Mouse (Mus musculus) heart, embryonic 10.5 days (tissue): ENCODE data around the gene Magix. TPM values are rescaled to one million over a fixed set of nuclear protein-coding genes. Genes with fewer than 3 reads are reported as not detected.
A peak's percentile ranks its signal among the peaks of the same experiment; 100 is the strongest.
"Not testable (repeated sequence)": the region's sequence is repeated elsewhere in the genome, so short reads cannot be mapped to it uniquely, and the experiment has no call there.

Experiments used
- DNase-seq: peaks from one replicate; pipeline ENCODE4 v3.0.0-alpha.2; 2017; ENCODE audit warnings: low spot score
- H3K27ac ChIP-seq: fragments of 300-500 bp; sonication (generic); 2 replicates; pipeline ENCODE4 v1.5.1; 2016; ENCODE audit warnings: mild to moderate bottlenecking
- H3K27me3 ChIP-seq: fragments of 300-500 bp; sonication (generic); 2 replicates; pipeline ENCODE4 v1.6.1; 2016; ENCODE audit warnings: mild to moderate bottlenecking; ENCODE audit not compliant: poor library complexity, insufficient read depth, severe bottlenecking
- H3K36me3 ChIP-seq: fragments of 300-500 bp; sonication (generic); 2 replicates; pipeline ENCODE4 v1.6.1; 2016; ENCODE audit warnings: mild to moderate bottlenecking, moderate library complexity
- H3K4me1 ChIP-seq: fragments of 300-500 bp; sonication (generic); 2 replicates; pipeline ENCODE4 v1.6.1; 2016; ENCODE audit warnings: mild to moderate bottlenecking
- H3K4me3 ChIP-seq: fragments of 300-500 bp; sonication (generic); 2 replicates; pipeline ENCODE4 v1.5.1; 2016; ENCODE audit warnings: mild to moderate bottlenecking, moderate library complexity
- H3K9me3 ChIP-seq: fragments of 300-500 bp; sonication (generic); 2 replicates; pipeline ENCODE4 v1.6.1; 2016; ENCODE audit warnings: mild to moderate bottlenecking, moderate library complexity
- WGBS: fragments of 180-500 bp; shearing (Covaris S2); methylation state at CpG from one replicate; pipeline ENCODE4 v1.1.7; 2016; 5-methylcytosine and 5-hydroxymethylcytosine counted together
- polyA plus RNA-seq: library from polyadenylated mRNA; unstranded; fragments of >200 nt; fragmentation: Nextera tagmentation; extraction: Ambion mirVana; gene quantifications from 2 replicates; pipeline ENCODE4 v1.2.1, GENCODE M21; 2016

The Magix gene
- 0.05 and 0.06 TPM in 2 replicates for polyA plus RNA-seq

DNA sequence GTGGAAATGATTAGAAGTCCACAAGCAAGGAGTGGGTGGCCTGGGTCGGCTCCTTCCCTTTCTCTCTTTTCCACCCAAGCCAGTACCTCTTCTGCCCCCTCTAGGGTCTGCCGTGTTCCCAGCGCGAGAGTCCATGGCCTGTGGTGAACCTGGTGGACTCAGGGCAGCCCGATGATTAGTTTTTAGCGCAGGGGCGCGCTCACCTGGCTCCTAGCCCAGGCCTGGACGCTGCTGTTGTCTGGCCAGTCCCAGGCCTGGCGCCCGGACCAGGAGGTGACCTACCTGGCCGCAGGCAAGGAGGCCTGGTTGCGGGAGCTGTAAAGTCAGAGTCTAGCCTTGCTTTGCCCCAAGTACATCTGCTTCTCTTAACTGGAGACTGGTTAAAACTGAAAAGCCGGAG lies at the start of gene Magix:
TSS of gene Magix (minus strand) at position 388 of the 400 bp plus-strand sequence.
- H3K27ac ChIP-seq, result no peak within 1 kb of the TSS
- H3K4me3 ChIP-seq, result peak within 1 kb of the TSS; percentile 47
- DNase-seq, result no peak
- no peaks in the 10 kb centered on the region for H3K27me3 ChIP-seq
- no peaks in the 10 kb centered on the region for H3K36me3 ChIP-seq
- H3K9me3 ChIP-seq, result no peaks in the 10 kb centered on the region
- no peaks in the 10 kb centered on the region for H3K4me1 ChIP-seq
- 58% methylated on average over 14 of the region's 14 CpGs for WGBS

DNA sequence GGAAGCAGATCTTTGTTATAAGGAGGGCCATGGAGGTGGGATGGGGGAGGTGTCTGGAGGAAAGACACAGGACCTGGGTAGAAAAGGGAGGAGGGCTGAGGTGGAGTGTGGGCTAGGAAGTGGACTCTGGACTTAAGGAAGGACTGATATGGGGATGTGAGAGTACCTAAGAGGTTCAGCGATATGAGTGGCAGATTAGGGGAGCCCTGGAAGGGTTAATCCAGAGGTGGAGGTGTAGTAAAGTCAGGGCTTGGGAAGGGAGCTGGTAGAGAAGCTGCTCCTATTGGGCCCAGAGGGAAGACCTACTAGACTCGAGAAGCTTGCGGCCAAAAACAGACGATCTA lies 47.8 kb upstream of the Magix start:
- 31% methylated on average over 4 of the region's 4 CpGs for WGBS
- Histone ChIP-seq H3K9me3 (no peaks in the 10 kb centered on the region), H3K27ac (peak overlapping the region; percentile 77), H3K36me3 (peaks cover 28% of the 10 kb centered on the region), H3K4me1 (0 out of 2 replicates have a peak, but pooled peaks cover 5% of the 10 kb centered on the region), H3K4me3 (peak overlapping the region; percentile 59), H3K27me3 (no peaks in the 10 kb centered on the region)
- no peak for DNase-seq

DNA sequence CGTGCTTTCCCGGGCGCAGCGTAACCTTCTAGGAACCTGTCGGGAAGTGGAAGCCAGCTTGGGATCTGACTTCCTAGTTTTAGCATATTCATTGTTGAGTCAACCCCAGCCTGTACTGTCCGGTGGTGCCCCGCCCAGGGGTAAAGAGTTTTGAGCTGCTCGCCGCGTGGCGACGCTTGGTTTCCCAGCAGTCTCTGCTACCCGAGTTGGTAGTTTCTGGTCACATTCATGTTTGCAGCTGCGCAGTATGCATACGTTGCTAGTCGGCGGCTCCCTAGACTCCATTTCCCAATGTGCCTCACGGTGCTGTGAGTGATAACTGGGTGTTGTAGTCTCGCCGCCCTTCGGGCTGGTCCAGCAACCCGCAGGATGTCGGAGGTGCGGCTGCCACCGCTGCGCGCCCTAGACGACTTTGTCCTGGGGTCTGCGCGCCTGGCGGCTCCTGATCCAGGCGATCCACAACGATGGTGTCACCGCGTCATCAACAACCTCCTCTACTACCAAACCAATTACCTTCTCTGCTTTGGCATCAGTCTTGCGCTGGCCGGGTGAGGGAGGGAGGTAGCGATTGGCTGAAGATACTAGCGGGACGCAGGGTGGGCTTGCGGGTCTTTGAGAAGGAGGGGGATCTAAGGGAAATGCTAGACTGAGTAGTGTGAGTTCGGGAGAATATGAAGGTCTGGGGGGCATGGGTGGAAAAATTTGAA lies 47.3 kb upstream of the Magix start, which contains the start of gene Praf2:
TSS of gene Praf2 (plus strand) at position 225 of the 707 bp plus-strand sequence.
- Histone ChIP-seq H3K4me3 (peak within 1 kb of the TSS; percentile 59), H3K36me3 (peaks cover 29% of the 10 kb centered on the region), H3K27me3 (no peaks in the 10 kb centered on the region), H3K9me3 (no peaks in the 10 kb centered on the region), H3K4me1 (0 out of 2 replicates have a peak, but pooled peaks cover 5% of the 10 kb centered on the region), H3K27ac (peak within 1 kb of the TSS; percentile 77)
- DNase-seq, result peak; percentile 95
- WGBS, result 13% methylated on average over 42 of the region's 42 CpGs

DNA sequence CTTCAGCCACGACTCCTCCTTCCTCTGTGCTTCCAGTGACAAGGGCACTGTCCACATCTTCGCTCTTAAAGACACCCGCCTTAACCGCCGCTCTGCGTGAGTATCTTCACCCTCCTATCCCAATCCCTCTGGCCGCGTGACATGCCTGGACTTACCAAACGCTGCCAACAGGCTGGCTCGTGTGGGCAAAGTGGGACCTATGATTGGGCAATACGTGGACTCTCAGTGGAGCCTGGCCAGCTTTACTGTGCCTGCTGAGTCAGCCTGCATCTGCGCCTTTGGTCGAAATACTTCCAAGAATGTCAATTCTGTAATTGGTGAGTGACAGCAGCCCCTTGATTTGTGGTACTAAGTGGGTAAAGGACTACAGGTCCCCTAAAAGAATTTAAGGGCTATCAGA lies 46.1 kb upstream of the Magix start:
- Histone ChIP-seq H3K4me1 (peaks cover 7% of the 10 kb centered on the region; the same call in 1 of the 2 replicates), H3K4me3 (no peak overlapping the region), H3K36me3 (peaks cover 29% of the 10 kb centered on the region), H3K9me3 (no peaks in the 10 kb centered on the region), H3K27me3 (no peaks in the 10 kb centered on the region), H3K27ac (no peak overlapping the region)
- no peak for DNase-seq
- 84% methylated on average over 13 of the region's 13 CpGs for WGBS

DNA sequence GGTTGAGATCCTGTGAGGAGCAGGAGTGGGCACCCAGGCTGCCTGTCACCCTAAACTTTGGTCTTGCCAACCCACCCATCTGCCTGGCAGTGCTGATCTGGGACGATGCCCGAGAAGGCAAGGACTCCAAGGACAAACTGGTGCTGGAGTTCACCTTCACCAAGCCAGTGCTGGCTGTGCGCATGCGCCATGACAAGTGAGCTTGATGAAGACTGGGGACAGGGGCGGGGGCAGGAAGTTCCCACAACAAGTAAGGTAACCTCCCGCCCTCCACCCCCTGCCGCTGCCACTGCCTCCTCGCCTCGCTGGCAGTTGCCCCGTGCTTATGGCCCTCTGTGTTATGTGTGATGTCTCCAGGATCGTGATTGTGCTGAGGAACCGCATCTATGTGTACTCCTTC lies 44.8 kb upstream of the Magix start:
- no peak overlapping the region for H3K4me3 ChIP-seq
- 84% methylated on average over 12 of the region's 12 CpGs for WGBS
- no peak overlapping the region for H3K27ac ChIP-seq
- no peak for DNase-seq
- no peaks in the 10 kb centered on the region for H3K9me3 ChIP-seq
- H3K36me3 ChIP-seq, result peaks cover 29% of the 10 kb centered on the region
- H3K4me1 ChIP-seq, result peaks cover 7% of the 10 kb centered on the region; the same call in 1 of the 2 replicates
- no peaks in the 10 kb centered on the region for H3K27me3 ChIP-seq

DNA sequence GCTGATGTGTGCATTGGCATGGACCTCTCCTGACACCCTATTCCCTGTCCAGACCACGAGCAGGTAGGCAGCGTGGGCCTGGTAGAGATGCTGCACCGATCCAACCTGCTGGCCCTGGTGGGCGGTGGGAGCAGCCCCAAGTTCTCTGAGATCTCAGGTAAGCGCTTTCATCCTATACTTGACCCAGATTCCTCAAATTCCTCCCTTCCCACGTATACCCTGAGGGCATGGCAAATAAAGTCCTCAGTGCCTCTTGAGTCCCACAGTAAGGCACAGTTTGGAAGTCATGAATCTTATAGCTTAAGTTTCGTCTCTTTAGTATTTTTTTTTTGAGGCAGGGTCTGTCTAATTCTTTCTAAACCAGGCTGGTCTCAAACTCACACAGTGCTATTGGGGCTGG lies 43.1 kb upstream of the Magix start:
- peaks cover 29% of the 10 kb centered on the region for H3K36me3 ChIP-seq
- 79% methylated on average over 7 of the region's 7 CpGs for WGBS
- no peaks in the 10 kb centered on the region for H3K27me3 ChIP-seq
- no peaks in the 10 kb centered on the region for H3K9me3 ChIP-seq
- DNase-seq, result no peak
- peaks cover 6% of the 10 kb centered on the region; the same call in 1 of the 2 replicates for H3K4me1 ChIP-seq
- H3K4me3 ChIP-seq, result no peak overlapping the region
- H3K27ac ChIP-seq, result no peak overlapping the region

DNA sequence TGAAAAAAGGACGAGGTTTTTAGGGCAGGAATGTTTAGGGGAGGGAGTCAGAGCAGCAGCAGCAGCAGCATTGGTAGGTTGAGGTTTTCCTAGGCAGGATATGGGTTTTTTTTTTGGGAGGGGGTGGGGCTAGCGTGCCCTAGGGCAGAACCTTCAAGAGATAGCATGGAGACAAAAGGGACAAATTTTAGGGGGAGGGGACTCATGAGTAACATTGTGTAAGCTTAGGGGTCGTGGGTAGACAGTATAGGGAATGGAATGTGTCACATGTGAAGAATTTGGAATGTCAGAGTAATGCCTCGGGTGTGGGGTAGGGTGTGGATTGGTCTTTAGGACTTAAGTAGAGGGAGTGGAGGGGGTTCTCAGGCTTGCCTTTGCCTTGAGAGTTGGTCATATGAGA lies 41.6 kb upstream of the Magix start:
- no peaks in the 10 kb centered on the region for H3K27me3 ChIP-seq
- 22% methylated on average over 4 of the region's 4 CpGs for WGBS
- peaks cover 3% of the 10 kb centered on the region; the same call in 1 of the 2 replicates for H3K4me1 ChIP-seq
- peak overlapping the region; percentile 70 for H3K4me3 ChIP-seq
- no peaks in the 10 kb centered on the region for H3K9me3 ChIP-seq
- H3K36me3 ChIP-seq, result peaks cover 29% of the 10 kb centered on the region
- 0 out of 2 replicates have a peak overlapping the region, but pooled peaks have one; percentile 93 for H3K27ac ChIP-seq
- DNase-seq, result no peak

DNA sequence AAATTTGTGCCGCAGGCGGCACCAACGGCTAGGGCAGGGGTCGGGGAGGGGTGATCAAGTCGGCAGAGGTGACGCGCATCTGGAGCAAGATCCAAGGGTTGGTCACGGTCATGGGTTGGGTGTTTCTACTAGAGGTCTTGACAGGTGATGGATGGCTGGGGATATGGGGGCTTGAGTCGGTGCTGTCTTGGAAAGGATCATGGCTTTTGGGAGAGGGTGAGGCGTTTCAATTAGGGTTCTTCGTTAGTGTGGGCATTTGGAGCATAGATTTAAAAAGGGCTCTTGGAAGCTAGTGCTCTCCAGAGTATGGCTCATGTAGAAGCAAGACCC lies 41.2 kb upstream of the Magix start:
- Histone ChIP-seq H3K27me3 (no peaks in the 10 kb centered on the region), H3K9me3 (no peaks in the 10 kb centered on the region), H3K27ac (peak overlapping the region; percentile 93), H3K36me3 (peaks cover 29% of the 10 kb centered on the region), H3K4me1 (peaks cover 3% of the 10 kb centered on the region; the same call in 1 of the 2 replicates), H3K4me3 (peak overlapping the region; percentile 70)
- WGBS, result 18% methylated on average over 11 of the region's 11 CpGs
- DNase-seq, result no peak

DNA sequence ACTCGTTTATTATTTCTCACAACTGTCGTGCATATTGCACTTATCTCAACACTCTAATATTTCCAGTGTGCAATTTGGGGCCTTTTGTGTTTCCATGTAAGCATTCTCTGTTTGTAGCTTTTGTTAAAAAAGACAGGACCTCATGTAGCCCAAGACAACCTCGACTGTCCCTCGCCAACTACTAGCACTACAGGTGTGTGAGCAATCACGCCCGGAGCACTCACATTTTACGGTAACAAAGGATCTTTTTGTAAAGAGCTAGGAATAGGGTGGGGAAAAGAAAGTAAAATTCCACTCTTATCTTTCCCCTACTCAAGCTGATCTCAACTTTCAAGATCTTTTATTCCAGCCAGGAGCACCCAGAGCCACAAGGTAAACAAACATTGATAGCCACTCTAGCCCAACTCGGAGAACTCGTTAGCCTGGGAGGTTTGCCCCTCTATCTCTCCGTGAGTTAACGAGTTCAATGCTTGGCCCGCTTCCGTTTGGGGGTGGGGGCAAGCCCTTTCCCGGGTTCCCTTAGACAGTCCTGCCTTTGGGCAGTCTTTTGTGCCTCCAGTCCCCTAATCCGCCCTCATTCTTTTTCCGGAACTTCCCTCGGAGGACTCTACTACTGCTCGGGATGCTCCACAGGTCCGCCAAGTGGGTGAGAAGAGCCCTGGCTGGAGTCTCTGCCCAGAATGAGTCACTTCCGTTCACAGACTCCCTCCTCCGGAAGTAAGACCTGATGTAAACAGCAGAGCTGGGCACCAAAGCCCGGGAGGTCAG lies 40.6 kb upstream of the Magix start, which contains the start of gene Gm45208:
TSS of gene Gm45208 (plus strand) at position 732 of the 768 bp plus-strand sequence.
- H3K36me3 ChIP-seq, result peaks cover 23% of the 10 kb centered on the region
- peak within 1 kb of the TSS; percentile 70 for H3K4me3 ChIP-seq
- H3K4me1 ChIP-seq, result peaks cover 3% of the 10 kb centered on the region; the same call in 1 of the 2 replicates
- DNase-seq, result peak; percentile 89
- no peaks in the 10 kb centered on the region for H3K9me3 ChIP-seq
- no peaks in the 10 kb centered on the region for H3K27me3 ChIP-seq
- H3K27ac ChIP-seq, result peak within 1 kb of the TSS; percentile 93
- WGBS, result 20% methylated on average over 22 of the region's 22 CpGs

DNA sequence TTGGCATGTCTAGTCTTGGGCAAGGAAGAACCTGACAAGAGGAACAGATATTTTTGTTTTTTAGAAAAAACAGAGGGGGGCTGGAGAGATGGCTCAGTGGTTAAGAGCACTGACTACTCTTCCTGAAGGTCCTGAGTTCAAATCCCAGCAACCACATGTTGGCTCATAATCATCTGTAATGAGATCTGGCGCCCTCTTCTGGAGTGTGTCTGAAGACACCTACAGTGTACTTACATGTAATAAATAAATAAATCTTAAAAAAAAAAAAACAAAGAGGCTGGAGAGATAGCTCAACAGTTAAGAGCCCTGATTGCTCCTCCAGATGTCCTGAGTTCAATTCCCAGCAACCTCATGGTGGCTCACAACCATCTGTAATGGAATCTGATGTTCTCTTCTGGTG lies 35.0 kb upstream of the Magix start:
- WGBS, result 29% methylated on average over 1 of the region's 1 CpGs
- not testable (repeated sequence) for H3K27ac ChIP-seq, H3K9me3 ChIP-seq, DNase-seq, H3K27me3 ChIP-seq, H3K4me1 ChIP-seq, H3K36me3 ChIP-seq, H3K4me3 ChIP-seq

DNA sequence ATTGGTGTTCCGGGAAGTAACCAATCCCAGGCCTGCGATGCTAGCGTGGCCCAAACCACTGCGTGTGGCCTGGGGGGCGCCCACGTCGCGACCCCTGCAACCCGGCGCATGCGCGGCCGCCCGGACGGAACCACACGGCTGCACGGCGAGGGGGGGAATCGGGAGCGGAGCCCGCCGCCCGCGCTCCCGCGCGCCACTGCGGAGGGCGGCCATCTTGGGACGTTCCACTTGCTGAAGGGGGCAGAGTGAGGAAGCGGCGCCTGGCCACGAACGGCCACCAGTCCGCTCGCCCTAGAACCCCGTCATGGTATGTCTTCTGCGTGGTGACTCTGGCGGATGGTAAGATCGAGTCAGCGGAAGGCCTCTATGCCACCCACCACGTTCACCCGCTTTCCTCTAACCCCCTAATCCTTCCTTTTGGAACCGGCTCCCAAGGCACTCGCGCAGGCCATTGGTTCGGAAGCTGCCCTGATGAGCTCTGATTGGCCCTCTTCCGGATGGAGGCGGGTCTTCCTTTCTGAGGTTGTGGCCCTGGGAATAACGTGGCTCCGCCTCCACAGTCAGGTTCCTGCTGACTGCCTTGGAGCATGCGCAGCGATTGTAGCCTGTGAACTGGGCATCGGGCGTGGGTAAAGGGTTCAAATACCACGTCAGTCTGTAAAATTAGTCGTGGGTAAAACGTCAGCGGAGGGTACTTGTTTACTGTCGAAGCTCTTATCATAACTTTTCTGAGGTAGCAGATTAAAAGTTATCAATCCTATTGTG lies 33.3 kb upstream of the Magix start, which contains the start of gene Wdr45:
TSS of gene Wdr45 (plus strand) at position 199 of the 765 bp plus-strand sequence.
- H3K9me3 ChIP-seq, H3K27me3 ChIP-seq, H3K36me3 ChIP-seq, H3K4me1 ChIP-seq: not testable (repeated sequence)
- WGBS, result 9% methylated on average over 33 of the region's 60 CpGs
- H3K27ac ChIP-seq, result peak within 1 kb of the TSS; percentile 62
- peak; percentile 97 for DNase-seq
- H3K4me3 ChIP-seq, result peak within 1 kb of the TSS; percentile 50

DNA sequence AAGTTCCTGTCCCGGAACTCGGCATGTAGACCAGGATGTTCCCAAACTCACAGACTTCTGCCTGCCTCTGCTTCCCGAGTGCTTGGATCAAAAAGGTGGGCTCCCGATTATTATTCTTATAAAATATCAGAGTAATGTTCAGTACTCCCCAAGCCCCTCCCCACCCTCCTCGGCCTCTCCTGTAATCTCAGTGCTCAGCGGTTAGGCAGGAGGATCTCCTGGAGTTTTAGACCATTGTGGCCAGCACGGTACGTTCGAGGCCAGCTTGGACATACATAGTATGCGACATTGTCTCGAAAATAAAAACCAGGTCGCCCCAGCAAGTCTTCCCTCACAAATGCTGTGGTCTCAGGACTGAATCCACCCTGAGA lies 32.7 kb upstream of the Magix start:
- peak overlapping the region; percentile 50 for H3K4me3 ChIP-seq
- H3K36me3 ChIP-seq, H3K9me3 ChIP-seq, H3K27me3 ChIP-seq, DNase-seq, H3K4me1 ChIP-seq: not testable (repeated sequence)
- H3K27ac ChIP-seq, result 0 out of 2 replicates have a peak overlapping the region, but pooled peaks have one; percentile 36
- 27% methylated on average over 6 of the region's 12 CpGs for WGBS
